Mouse (Mus musculus) A20 (cell line): Measurements from ENCODE around the gene Cela3a.
A peak's percentile ranks its signal among the peaks of the same experiment; 100 is the strongest.

ENCODE experiments used
- DNase-seq: peaks from one replicate; pipeline ENCODE4 v3.0.0-alpha.2; 2011; ENCODE audit warnings: low read depth, low spot score

Cela3a gene

DNA sequence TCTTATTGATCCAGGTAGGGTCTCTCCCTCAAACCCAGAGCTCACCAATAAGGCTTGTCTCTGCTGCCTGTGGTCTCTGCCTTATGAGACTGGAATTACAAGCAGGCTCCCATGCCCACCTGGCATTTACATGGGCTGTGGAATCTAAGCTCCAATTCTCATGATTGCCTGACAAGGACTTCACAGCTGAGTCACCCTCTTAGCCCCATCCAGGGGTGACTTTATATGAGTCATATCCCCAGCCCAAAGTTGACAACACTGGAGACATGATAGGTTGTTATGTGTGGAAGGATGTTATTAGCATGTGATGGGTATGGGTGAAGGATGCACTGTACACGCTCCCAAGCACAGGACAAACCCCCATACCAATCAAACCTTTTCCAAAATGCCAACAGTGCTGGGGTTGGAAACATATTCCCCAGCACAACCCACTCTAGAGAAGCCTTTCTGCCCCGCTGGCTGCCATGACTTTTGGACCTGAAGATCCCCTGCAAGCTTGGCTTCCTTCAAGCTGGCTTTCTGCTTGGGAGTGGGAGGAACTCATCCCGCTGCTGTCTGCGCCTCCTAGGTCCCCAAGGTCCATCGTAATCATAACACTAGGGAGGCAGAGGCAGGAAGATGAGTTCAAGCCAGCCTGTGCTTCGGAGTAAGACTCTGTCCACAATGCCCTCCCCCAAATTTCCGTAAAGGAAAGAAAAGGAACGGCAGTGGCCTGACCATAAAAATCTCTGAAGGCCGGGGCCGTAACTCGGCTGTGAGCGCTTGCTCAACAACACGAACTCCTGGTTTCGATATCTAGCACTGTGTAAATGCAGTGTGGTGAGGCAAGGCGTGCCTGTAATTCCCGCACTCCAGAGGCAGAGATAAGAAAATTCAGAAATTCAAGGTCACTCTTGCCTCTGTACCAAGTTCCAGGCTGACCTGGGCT lies 37.7 kb downstream of the Cela3a start:
- no peak for DNase-seq

DNA sequence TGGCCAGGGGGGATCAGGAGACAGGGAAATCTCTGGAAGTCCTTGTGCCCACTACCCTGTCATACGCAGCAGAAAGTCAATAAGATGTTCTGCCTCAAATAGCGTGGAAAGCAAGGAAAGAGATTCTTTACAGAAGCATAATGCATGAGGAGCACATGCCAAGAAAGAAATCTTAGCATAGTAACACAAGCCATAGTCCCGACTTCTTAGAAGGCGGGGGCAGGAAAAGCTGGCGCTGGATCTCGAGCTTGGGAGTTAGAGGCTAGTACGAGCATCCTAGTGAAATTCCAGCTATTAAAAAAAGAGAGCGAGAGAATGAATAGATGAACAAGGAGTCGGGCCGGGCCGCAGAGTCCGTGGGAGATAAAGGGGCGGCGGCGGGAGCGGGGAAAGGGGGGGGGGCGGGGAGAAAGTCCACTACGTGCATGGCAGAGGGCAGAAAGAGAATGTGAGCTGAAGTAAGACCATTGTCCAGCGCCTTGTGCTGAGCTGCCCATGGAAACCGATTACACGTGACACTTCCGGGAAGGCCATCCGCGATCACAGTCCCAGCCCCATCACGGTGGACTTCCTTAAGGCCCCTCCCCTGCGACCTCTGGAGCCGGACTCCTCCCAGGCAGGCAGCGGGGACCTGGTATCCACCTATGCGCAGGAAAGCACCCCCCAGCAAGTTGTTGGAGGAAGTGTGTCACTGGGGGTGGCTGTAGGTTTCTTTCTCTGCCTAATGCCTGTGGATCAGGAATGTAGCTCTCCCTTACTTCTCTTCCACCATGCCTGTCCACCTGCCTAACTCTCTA lies 39.4 kb downstream of the Cela3a start:
- DNase-seq, result no peak

DNA sequence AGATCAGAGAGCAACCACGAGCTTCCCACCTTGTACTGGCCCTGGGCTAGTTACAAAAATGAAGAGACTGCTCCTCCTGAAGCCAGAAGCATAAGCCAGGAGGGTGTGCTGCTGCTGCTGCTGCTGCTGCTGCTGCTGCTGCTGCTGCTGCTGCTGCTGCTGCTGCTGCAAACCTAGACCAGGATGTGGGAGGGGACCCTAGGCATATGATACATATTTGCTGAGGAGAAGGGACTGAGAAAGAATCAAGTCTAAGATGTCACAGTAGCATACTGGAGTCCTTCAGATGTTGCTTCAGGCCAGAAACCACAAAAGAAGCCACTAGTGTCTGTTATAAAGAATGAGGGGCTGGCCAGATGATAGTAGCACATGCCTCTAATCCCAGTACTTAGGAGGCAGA lies 41.4 kb downstream of the Cela3a start:
- DNase-seq, result no peak

DNA sequence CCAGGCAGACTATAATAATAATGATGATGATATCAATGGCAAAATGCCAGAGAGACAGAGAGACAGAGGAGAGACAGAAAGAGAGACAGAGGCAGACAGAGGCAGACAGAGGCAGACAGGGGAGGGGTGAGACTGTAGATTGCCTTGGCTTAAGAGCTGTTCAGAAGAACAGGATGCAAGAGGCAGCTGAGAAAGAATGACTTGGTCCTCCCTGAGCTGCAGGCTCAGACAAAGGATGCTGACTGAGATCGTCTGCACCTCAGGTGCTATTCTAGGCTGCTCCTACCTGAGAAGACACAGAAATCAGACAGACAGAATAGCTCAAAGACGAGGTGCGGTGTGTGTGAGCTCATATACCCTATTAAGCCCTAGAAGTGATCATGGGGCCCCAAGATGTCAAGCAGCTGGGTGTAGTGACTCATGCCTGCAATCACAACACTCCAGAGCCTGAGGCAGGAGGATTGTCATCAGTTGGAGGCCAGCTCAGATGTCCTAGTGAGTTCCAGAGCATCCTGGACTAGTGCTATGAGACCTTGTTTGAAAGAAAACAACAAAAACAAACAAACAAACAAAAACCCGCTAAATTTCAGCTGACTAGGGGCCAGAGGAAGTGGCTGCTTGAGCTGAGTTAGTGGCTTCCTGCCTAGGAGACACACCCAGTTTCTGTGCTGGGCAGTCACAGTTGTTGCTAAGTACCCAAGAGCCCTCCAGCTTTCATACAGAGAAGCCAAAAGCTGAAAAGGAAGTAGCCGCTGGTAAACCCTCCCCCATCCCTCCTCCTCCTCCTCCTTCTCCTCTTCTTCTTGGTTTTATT lies 42.1 kb downstream of the Cela3a start:
- peak; percentile 79 for DNase-seq

DNA sequence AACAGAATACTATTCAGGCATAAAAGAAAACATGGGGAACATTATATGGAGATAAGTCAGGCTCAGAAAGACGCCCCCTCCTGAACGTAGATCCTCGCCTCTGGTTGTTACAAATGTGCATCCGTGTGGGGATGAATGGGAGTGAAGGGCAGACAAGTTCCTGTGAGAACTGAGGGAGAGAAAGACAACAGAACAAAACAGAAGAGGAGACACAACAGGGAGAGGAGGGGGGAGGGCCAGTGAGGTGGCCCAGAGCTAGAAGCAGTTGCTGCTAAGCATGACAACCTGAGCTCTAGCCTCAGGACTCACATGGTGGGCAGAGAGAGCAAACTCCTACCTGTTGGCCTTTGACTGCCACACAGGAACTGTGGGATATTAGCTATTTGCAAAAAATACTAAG lies 43.5 kb downstream of the Cela3a start:
- DNase-seq, result no peak

DNA sequence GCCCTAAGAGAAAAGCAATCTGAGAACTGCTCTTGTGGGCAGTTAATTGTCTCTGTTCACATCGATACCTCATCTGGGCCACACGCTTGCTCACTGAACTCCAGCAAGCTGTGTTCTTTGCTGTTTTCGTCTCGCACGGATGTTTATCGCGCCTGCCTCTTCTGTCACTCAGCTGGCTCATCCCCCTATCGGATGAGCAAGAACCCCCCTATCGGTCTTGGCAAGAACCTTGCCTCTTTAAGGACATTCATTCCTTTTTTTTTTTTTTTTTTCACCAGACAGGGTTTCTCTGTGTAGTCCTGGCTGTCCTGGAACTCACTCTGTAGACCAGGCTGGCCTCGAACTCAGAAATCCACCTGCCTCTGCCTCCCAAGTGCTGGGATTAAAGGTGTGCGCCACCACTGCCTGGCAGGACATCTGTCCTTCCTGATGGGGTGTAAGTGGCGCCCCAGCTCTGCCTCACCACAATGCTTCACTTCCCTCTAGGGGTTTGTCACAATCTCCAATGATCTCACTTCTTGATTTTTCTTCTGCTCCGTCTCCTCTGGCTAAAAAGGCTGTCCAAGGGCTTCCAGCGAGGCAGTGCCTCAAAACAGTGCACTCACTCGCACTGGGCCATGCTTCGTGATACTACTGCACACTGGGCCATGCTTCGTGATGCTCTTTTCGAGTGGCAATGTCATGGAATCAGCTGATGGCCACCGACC lies 44.1 kb downstream of the Cela3a start:
- DNase-seq, result peak; percentile 60

DNA sequence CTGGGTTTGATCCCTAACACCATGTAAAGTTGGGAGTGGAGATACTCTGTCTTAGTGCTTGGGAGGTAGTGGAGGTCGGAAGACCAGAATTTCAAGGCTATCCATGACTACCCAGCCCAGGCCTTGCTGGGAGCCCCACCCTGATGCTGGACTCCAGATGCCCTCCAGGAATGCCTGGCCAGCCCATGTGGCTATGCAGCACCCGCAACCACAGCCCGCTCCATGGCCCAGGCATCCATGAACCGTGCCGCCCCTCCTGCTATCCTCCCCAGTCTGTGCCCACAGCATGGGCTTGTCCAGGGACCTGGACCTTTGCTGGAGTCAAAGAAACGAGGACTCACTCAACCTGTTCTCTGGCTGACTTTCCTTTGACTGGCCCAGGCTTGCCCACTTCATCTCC lies 44.8 kb downstream of the Cela3a start:
- DNase-seq, result no peak

DNA sequence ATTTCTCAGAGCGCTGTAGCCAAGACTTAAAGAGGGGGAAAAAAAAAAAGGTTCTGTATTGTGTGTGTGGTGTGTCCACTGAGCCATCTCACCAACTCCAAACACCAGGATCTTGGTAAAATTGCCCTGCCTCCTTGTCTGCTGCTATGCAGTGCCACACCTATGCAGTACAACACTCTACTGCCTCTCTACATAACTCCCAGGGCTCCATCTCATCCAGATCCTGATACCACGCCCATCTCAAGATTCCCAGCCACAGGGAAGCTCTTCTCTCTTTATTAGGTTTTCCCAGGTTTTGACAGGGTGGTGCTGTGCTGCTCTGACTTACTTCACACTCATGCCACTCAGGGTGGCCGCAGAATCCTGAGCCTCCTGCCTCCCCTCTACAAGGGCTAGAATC lies 48.6 kb downstream of the Cela3a start:
- no peak for DNase-seq

DNA sequence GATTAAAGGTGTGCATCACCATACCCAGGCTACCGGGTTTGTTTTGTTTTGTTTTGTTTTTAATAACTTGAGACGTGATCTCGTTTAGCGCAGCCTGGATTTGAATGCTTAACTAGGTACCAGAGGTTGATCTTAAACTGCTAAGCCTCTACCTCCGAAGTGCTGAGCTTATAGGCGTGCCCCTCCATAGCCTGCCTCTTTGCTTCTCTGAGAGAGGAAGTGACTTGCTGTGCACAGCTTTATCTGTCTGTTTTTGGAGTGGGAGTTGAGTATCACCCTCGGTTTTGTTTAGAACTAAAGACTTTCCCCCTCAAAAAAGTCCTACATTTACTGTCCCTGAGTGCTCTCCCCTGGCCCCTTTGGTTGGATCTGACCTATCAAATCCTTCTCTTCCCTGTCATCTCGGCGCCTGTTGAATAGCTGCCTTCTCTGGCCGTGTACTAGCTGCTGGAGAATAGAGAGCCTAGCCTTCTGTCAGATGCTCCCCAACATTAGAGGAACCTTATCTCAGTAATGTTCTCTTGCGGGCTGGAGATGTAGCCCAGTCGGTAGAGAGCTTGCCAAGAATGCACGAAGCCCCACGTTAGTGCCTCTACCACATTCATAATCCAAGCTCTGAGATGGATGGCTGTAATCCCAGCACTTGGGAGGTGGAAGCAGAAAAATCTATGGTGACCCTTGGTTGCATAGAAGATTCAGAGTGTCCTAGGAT lies 51.1 kb downstream of the Cela3a start:
- peak; percentile 37 for DNase-seq

DNA sequence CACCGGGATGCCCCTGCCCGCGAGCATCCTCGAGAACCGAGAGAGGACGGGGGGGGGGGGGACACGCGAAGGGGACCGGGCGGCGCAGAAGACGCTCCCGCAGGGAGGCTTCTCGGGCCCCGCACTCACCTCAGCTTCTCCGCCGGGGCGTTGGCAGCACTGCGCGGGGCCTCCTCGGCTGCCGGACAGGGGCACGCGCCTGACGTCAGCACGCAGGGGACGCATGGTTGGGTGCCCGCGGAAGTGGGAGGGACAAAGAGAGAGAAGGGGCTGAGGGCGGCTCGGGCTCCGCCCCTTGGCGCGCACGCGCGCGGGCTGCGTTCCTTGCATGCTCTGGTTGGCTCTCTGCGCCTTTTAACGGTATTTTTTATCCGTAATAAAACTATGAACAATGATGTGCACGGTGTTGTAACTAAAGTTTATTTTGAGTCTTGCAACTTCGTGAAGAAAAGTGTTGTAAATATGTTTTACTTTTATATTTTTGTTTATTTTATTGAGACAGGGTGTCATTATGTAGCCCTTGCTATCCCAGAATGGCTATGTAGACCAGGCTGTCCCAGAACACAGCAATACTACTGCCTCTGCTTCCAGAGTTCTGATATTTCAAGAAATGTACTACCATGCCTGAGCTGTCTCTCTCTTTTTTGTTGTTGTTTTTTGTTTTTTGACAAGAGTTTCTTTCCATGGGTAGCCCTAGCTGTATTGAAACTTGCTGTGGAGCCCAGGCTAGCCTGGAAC lies 51.9 kb downstream of the Cela3a start, which contains the start of gene Cdc42:
Gene Cdc42 (minus strand): TSS at position 204 of the 738 bp plus-strand sequence.
- DNase-seq, result peak; percentile 97

DNA sequence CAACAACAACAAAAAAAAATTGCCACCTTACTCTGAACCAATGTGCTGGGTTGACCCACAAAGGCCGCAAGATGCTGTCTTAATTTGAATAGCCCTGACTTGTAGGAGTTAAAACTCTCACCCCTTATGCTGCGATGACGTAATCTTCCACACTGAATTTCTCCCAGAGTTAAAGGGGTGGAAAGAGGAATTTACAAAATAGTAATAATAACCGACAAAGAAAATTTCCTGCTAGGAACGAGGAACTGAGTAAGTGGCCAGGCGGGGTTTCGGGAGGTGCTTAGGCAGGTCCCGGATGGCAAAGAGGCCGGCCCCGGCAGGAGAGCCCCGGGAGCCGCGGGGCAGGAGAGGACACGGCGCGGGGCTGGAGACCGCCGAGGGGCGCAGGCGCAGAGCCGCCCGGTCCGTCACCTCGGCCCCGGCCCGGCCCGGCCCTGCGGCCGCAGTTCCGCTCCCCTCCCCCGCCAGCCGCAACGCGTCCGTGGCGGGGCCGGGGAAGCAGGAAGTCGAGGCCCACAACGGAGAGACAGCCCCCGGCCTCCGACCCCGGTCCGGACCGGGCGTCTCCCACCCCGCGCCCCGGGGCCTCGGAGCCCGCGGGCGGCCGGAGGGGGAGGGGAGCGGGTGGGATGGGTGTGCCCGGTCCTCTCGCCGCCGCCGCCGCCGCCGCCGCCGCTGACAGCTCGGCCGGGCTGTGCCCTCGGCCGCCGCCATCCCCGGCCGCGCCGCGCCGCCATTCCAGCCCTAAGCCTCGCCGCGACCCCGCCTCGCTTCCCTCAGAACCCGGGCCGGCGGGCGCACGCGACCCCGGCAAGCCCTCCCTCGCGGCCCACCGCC lies 52.7 kb downstream of the Cela3a start:
- DNase-seq, result peak; percentile 74
